Mouse (Mus musculus): ENCODE measurements around the gene Prl8a6. TPM values are rescaled to one million over a fixed set of nuclear protein-coding genes. Genes with fewer than 3 reads are reported as not detected.

The Prl8a6 gene
- 1 to 10 TPM in 1 of 2 experiments, not detected in 1; 1.3 TPM for polyA plus RNA-seq (2017; shearing (Covaris generic))

DNA sequence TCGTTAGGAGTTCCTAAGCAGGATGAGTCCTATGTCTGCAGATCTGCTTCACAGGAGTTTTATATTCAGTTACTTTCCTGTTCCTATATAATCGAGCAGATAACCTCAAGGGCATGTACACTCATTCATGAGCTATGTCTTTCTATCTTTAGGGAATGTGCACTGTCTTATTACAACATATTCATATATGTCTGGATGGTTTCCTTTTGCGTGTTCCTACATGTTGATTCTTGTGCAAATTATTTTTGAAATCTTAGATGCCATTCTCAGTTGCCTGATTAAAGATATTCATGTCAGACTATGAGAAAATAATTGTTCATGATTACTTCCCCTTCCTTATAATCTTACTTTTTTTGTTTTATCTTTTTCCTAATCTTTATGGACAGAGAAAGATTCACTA, at the start of gene Prl8a6:
TSS of gene Prl8a6 (minus strand) at position 101 of the 400 bp plus-strand sequence.

DNA sequence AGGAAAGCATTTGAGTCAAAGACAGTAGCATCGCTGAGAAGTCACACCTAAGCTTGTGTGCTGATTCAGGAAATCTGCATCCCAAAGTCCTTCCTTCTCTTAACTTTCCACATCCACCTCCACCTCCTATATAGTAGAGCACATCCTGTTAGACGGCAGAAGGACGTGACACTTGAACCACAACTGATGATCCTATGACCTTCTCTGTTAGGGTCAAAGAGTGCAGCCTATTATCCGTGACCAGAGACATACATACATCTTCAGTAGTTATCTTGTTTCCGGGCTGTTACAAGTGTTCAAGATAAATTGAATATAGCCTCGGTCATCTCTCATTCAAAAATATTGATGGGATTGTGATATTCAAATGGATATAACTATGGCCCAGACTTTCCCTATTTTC, 47.7 kb downstream of the Prl8a6 start, which contains the start of gene Prl2b1:
TSS of gene Prl2b1 (minus strand) at position 101 of the 400 bp plus-strand sequence.

Other genes starting within 250 kb of the Prl8a6 start
- gene Prl3c1, start 242.0 kb downstream of the Prl8a6 start, polyA plus RNA-seq (2017; shearing (Covaris generic)) = not detected
- not detected for gene Prl3b1, start 196.8 kb downstream of the Prl8a6 start, polyA plus RNA-seq (2017; shearing (Covaris generic))
- not detected for gene Prl3a1, start 179.3 kb downstream of the Prl8a6 start, polyA plus RNA-seq (2017; shearing (Covaris generic))
- gene Prl6a1, start 126.1 kb downstream of the Prl8a6 start, polyA plus RNA-seq (2017; shearing (Covaris generic)) = under 1 TPM; 0.36 to 0.66 TPM
- gene Prl8a2, start 93.0 kb downstream of the Prl8a6 start, polyA plus RNA-seq (2017; shearing (Covaris generic)) = not detected
- gene Prl2b1, start 47.8 kb downstream of the Prl8a6 start, polyA plus RNA-seq (2017; shearing (Covaris generic)) = not detected
- under 1 TPM in 1 of 2 experiments, not detected in 1; 0.51 TPM for gene Prl8a8, start 74.5 kb upstream of the Prl8a6 start, polyA plus RNA-seq (2017; shearing (Covaris generic))
- not detected for gene Prl8a9, start 125.9 kb upstream of the Prl8a6 start, polyA plus RNA-seq (2017; shearing (Covaris generic))
- gene Prl8a1, start 143.5 kb upstream of the Prl8a6 start, polyA plus RNA-seq (2017; shearing (Covaris generic)) = not detected
- gene Prl7b1, start 171.9 kb upstream of the Prl8a6 start, polyA plus RNA-seq (2017; shearing (Covaris generic)) = not detected
- gene Prl7a1, start 203.8 kb upstream of the Prl8a6 start, polyA plus RNA-seq (2017; shearing (Covaris generic)) = under 1 TPM in 1 of 2 experiments, not detected in 1; 0.44 TPM
- not detected for gene Prl7a2, start 229.3 kb upstream of the Prl8a6 start, polyA plus RNA-seq (2017; shearing (Covaris generic))

All from inflammation-experienced regulatory T-cells (primary cell).